Mouse (Mus musculus): ENCODE results near the gene Atf7ip. TPM values are rescaled to one million over a fixed set of nuclear protein-coding genes. Genes with fewer than 3 reads are reported as not detected.
"Not testable (repeated sequence)": the region's sequence is repeated elsewhere in the genome, so short reads cannot be mapped to it uniquely, and the experiment has no call there.

Atf7ip gene
- polyA plus RNA-seq (2014; fragmentation: Nextera tagmentation; extraction: Ambion mirVana), result 57.8 and 66.6 TPM in 2 replicates

DNA sequence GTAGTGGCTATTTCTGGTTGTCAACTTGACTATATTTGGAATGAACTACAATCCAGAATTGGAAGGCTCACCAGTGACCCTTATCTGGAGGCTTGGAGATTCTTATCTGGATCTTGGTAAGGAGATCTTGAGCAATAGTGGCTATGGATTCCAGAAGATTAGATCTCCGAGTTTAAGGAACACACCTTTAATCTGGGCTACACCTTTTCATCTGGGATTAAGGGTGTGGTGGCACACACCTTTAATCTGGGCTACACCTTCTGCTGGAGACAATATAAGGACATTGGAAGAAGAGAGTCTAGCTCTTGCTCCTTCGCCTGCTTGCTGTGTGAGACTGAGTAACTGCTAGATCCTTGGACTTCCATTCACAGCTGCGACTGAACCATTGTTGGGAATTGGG, at the start of gene Atf7ip:
Gene Atf7ip, plus strand, starts transcription at position 301 of the 400 bp plus-strand sequence.
- not testable (repeated sequence) for H3K27ac ChIP-seq (ENCODE audit: low read depth, low read length); H3K4me3 ChIP-seq (ENCODE audit: low read depth, low read length); H3K9ac ChIP-seq (ENCODE audit: low read length); H3K4me2 ChIP-seq (ENCODE audit: low read depth, low read length, severe bottlenecking); ATAC-seq (replicated peaks; ENCODE audit: low FRiP score); H3K36me3 ChIP-seq (ENCODE audit: control insufficient read depth, insufficient read depth, low read length); H3K9me3 ChIP-seq (ENCODE audit: control insufficient read depth, low read length); H3K4me1 ChIP-seq (replicated peaks; ENCODE audit: control insufficient read depth, insufficient read depth, low read length); DNase-seq (ENCODE audit: low spot score); H3K27me3 ChIP-seq (ENCODE audit: control insufficient read depth, insufficient read depth, low read length)
- 95% methylated on average over 2 of the region's 3 CpGs for WGBS

DNA sequence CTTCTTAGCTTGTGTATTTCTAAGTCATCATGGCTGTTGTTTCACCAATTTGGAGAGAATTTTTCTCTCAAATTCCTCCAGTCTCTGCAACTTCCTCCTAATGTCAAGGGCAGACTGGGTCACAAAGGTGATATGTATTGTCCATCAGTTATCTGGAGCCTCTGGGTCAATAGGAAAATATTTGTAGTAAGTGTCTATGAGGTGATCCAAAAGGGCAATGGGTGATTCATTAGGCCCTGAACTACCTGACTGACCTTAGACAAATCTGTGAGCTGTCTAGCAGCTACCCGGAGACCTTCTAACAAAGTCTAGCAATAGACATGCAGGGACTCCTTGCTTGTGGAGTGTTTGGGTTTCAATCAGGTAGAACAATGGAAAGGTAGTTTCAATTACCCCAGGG, 49.7 kb upstream of the Atf7ip start:
- Histone ChIP-seq H3K9me3 (ENCODE audit: control insufficient read depth, low read length) (no peaks in the 10 kb centered on the region), H3K36me3 (ENCODE audit: control insufficient read depth, insufficient read depth, low read length) (no peaks in the 10 kb centered on the region)

DNA sequence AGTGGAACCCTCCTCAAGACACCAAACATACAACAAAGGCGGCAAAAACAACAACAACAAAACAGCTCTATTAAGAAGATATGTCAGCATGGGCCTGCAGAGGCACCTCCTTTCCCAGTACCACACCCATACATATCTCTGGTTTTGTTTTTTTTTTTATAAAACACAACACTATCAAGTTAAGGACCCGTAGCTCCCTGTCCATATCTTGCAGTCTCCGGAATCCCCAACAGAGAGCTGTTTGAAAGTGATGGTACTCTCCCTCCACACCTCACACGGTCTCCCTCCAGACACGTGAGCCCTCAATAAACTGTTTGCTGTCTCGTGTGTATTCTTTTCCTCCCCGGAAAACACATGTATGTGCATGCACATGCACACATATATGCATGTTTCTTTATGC, 46.8 kb upstream of the Atf7ip start:
- no peaks in the 10 kb centered on the region for H3K36me3 ChIP-seq (ENCODE audit: control insufficient read depth, insufficient read depth, low read length)

More for the DNA sequence above, 49.7 kb upstream of the Atf7ip start:
- Histone ChIP-seq H3K4me1 (replicated peaks; ENCODE audit: control insufficient read depth, insufficient read depth, low read length) (no peaks in the 10 kb centered on the region), H3K4me3 (ENCODE audit: low read depth, low read length) (no peak overlapping the region), H3K27ac (ENCODE audit: low read depth, low read length) (no peak overlapping the region), H3K27me3 (ENCODE audit: control insufficient read depth, insufficient read depth, low read length) (no peaks in the 10 kb centered on the region), H3K4me2 (ENCODE audit: low read depth, low read length, severe bottlenecking) (no peak overlapping the region), H3K9ac (ENCODE audit: low read length) (no peak overlapping the region)
- 89% methylated on average over 1 of the region's 1 CpGs for WGBS
- ATAC-seq (replicated peaks; ENCODE audit: low FRiP score) (no peak), DNase-seq (ENCODE audit: low spot score) (no peak)

DNA sequence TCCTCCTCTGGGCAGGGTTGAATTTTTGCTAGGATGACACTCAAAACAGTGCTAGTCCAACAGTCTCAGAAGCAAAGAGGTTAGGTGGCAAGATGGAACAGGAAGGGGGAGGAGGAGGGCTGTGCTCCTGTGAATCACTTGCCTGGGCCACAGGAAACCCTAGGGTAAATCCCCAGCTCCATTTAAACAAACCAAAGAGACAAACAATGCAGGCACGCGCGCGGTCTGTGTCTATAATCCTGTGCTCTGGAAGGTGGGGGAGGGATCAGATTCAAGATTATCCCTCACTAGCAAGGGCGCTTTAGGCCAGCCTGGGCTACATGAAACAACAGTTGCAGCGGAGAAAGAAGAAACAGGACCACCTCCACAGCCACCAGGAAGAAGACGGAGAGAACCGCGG, 42.5 kb upstream of the Atf7ip start:
- H3K9ac ChIP-seq (ENCODE audit: low read length), result no peak overlapping the region
- DNase-seq (ENCODE audit: low spot score), result no peak
- no peak for ATAC-seq (replicated peaks; ENCODE audit: low FRiP score)
- peaks cover 3% of the 10 kb centered on the region; the same call in 1 of the 2 replicates for H3K4me1 ChIP-seq (replicated peaks; ENCODE audit: control insufficient read depth, insufficient read depth, low read length)
- H3K27ac ChIP-seq (ENCODE audit: low read depth, low read length), result no peak overlapping the region
- 34% methylated on average over 9 of the region's 9 CpGs for WGBS
- H3K36me3 ChIP-seq (ENCODE audit: control insufficient read depth, insufficient read depth, low read length), result no peaks in the 10 kb centered on the region
- no peak overlapping the region for H3K4me2 ChIP-seq (ENCODE audit: low read depth, low read length, severe bottlenecking)
- no peaks in the 10 kb centered on the region for H3K27me3 ChIP-seq (ENCODE audit: control insufficient read depth, insufficient read depth, low read length)
- H3K9me3 ChIP-seq (ENCODE audit: control insufficient read depth, low read length), result no peaks in the 10 kb centered on the region; the same call in 1 of the 2 replicates
- H3K4me3 ChIP-seq (ENCODE audit: low read depth, low read length), result no peak overlapping the region

More for the DNA sequence above, 46.8 kb upstream of the Atf7ip start:
- Histone ChIP-seq H3K4me1 (replicated peaks; ENCODE audit: control insufficient read depth, insufficient read depth, low read length) (no peaks in the 10 kb centered on the region), H3K4me2 (ENCODE audit: low read depth, low read length, severe bottlenecking) (no peak overlapping the region), H3K4me3 (ENCODE audit: low read depth, low read length) (no peak overlapping the region), H3K27ac (ENCODE audit: low read depth, low read length) (no peak overlapping the region), H3K9ac (ENCODE audit: low read length) (no peak overlapping the region), H3K27me3 (ENCODE audit: control insufficient read depth, insufficient read depth, low read length) (no peaks in the 10 kb centered on the region), H3K9me3 (ENCODE audit: control insufficient read depth, low read length) (no peaks in the 10 kb centered on the region)
- ATAC-seq (replicated peaks; ENCODE audit: low FRiP score), result no peak
- 92% methylated on average over 7 of the region's 7 CpGs for WGBS
- DNase-seq (ENCODE audit: low spot score), result no peak

DNA sequence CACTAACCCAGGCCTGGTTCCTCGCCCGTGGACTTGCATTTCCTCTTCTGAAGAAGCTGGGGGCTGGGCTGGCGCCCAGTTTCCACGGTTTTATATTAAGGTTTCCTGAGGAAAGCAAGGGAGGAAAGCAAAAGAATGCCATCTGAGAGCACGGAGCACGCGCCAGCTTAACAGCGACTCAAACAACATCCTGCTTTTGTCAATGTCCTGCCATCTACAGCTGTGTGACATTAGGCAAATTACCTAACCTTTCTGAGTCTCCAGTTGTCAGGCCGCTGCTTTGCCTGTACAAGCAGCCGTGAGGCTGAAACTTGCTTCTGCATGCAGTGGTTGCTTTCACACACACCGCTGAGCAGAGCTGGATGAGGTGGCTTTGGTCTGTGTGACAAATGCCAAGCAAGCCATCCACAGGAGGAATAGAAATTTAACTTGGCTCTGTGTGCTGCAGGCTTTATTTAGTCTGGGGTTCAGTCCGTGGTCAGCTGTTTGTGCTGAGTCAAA, 41.8 kb upstream of the Atf7ip start:
- Histone ChIP-seq H3K27me3 (ENCODE audit: control insufficient read depth, insufficient read depth, low read length) (no peaks in the 10 kb centered on the region), H3K27ac (ENCODE audit: low read depth, low read length) (0 out of 2 replicates have a peak overlapping the region, but pooled peaks have one; percentile 7), H3K4me1 (replicated peaks; ENCODE audit: control insufficient read depth, insufficient read depth, low read length) (peaks cover 6% of the 10 kb centered on the region; the same call in 1 of the 2 replicates), H3K4me2 (ENCODE audit: low read depth, low read length, severe bottlenecking) (no peak overlapping the region), H3K9me3 (ENCODE audit: control insufficient read depth, low read length) (no peaks in the 10 kb centered on the region; the same call in 1 of the 2 replicates), H3K9ac (ENCODE audit: low read length) (no peak overlapping the region), H3K36me3 (ENCODE audit: control insufficient read depth, insufficient read depth, low read length) (no peaks in the 10 kb centered on the region), H3K4me3 (ENCODE audit: low read depth, low read length) (no peak overlapping the region)
- 74% methylated on average over 12 of the region's 12 CpGs for WGBS
- no peak for DNase-seq (ENCODE audit: low spot score)
- no peak for ATAC-seq (replicated peaks; ENCODE audit: low FRiP score)

DNA sequence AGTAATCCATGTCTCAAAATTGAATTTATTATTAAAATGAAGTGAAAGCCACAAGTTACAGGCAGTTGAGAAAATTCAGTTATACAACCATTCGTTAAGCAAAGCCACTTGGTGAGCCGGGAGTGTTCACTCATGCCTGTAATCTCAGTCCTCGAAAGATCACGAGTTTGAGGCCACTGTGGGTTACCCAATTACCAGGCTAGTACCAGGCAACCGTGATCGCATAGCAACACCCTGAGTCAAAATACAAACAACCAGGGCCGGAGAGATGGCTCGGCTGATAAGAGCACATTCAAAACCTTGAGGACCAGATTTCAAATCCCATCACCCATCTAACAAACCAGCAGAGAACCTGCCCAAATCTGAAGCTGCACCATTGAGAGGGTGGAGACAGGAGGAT, 40.9 kb upstream of the Atf7ip start:
- 79% methylated on average over 8 of the region's 8 CpGs for WGBS
- ATAC-seq (replicated peaks; ENCODE audit: low FRiP score), result no peak

DNA sequence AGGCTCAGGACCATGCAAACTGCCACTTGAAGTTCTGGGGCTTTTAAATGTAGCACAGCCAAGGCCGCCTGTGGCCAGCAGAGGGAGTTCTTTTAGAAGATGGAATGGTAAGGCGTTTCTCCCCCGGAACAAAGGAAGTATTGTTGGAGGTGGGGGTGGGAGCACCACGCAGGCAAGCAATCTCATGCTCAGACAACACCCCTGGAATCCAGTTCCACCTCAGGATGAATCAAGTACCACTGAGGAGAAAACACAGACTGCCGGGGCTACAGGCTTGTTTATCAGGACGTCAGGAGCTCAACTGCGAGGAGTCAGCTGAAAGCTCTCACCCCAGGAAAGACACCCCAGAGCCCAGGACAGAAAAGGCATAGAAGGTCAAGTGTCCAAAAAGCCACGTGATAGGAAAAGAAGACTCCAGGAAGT, 40.0 kb upstream of the Atf7ip start:
- no peak overlapping the region for H3K4me3 ChIP-seq (ENCODE audit: low read depth, low read length)
- peaks cover 6% of the 10 kb centered on the region; the same call in 1 of the 2 replicates for H3K4me1 ChIP-seq (replicated peaks; ENCODE audit: control insufficient read depth, insufficient read depth, low read length)
- H3K27me3 ChIP-seq (ENCODE audit: control insufficient read depth, insufficient read depth, low read length), result no peaks in the 10 kb centered on the region
- no peaks in the 10 kb centered on the region for H3K36me3 ChIP-seq (ENCODE audit: control insufficient read depth, insufficient read depth, low read length)
- WGBS, result 25% methylated on average over 8 of the region's 8 CpGs
- DNase-seq (ENCODE audit: low spot score) (peak; percentile 73), ATAC-seq (replicated peaks; ENCODE audit: low FRiP score) (no peak)
- 0 out of 2 replicates have a peak overlapping the region, but pooled peaks have one; percentile 47 for H3K27ac ChIP-seq (ENCODE audit: low read depth, low read length)
- no peaks in the 10 kb centered on the region; the same call in 1 of the 2 replicates for H3K9me3 ChIP-seq (ENCODE audit: control insufficient read depth, low read length)
- no peak overlapping the region for H3K4me2 ChIP-seq (ENCODE audit: low read depth, low read length, severe bottlenecking)
- H3K9ac ChIP-seq (ENCODE audit: low read length), result no peak overlapping the region

More for the DNA sequence above, 40.9 kb upstream of the Atf7ip start:
- Histone ChIP-seq H3K9me3 (ENCODE audit: control insufficient read depth, low read length) (no peaks in the 10 kb centered on the region; the same call in 1 of the 2 replicates), H3K4me1 (replicated peaks; ENCODE audit: control insufficient read depth, insufficient read depth, low read length) (peaks cover 6% of the 10 kb centered on the region; the same call in 1 of the 2 replicates), H3K4me2 (ENCODE audit: low read depth, low read length, severe bottlenecking) (no peak overlapping the region), H3K36me3 (ENCODE audit: control insufficient read depth, insufficient read depth, low read length) (no peaks in the 10 kb centered on the region), H3K27me3 (ENCODE audit: control insufficient read depth, insufficient read depth, low read length) (no peaks in the 10 kb centered on the region), H3K27ac (ENCODE audit: low read depth, low read length) (no peak overlapping the region), H3K9ac (ENCODE audit: low read length) (no peak overlapping the region), H3K4me3 (ENCODE audit: low read depth, low read length) (no peak overlapping the region)
- DNase-seq (ENCODE audit: low spot score), result no peak

DNA sequence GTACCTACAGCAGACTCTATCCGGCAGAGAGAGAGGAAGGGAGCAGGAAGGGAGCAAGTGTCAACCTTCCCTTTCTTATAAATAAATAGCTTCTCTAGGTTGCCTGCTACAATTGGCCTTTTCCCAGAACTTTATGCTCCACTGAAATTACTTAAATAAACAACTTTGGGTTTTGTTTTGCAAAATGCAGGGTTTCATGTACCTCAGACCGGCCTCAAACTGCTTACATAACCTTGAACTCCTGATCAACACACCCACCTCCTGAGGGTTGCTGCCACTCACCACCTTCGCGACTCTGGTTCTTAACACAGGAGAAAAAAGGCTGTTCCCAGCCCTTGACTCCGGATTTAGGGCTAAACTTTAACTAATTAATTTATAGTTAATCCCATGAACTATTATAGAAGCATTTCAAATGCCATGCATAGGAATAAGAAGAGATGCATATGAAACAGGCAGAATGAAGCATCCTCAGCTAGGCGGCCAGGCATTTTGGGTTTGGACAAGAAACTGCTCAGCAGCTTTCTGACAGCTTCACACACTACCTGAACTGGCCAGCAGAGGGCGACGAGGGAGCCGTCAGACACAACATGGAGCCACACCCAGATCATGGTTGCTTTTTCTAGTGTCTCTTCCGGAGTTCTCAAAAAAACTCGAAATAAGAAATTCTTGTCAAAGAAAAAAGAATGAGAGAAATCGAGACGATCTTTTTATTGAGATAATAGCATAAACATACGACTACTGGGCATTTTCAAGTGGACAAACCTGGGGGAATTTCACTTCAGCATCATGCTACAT, 38.8 kb upstream of the Atf7ip start:
- Histone ChIP-seq H3K4me3 (ENCODE audit: low read depth, low read length) (no peak overlapping the region), H3K36me3 (ENCODE audit: control insufficient read depth, insufficient read depth, low read length) (no peaks in the 10 kb centered on the region), H3K27me3 (ENCODE audit: control insufficient read depth, insufficient read depth, low read length) (no peaks in the 10 kb centered on the region), H3K27ac (ENCODE audit: low read depth, low read length) (peak overlapping the region; percentile 100), H3K9ac (ENCODE audit: low read length) (no peak overlapping the region), H3K9me3 (ENCODE audit: control insufficient read depth, low read length) (no peaks in the 10 kb centered on the region; the same call in 1 of the 2 replicates), H3K4me1 (replicated peaks; ENCODE audit: control insufficient read depth, insufficient read depth, low read length) (peaks cover 6% of the 10 kb centered on the region; the same call in 1 of the 2 replicates), H3K4me2 (ENCODE audit: low read depth, low read length, severe bottlenecking) (no peak overlapping the region)
- DNase-seq (ENCODE audit: low spot score) (peak; percentile 86), ATAC-seq (replicated peaks; ENCODE audit: low FRiP score) (no peak)
- 58% methylated on average over 14 of the region's 14 CpGs for WGBS
